Mouse (Mus musculus) v-Abl transformed pro-B cells (cell line): ENCODE data around the gene Phf11a.
"Not testable (repeated sequence)": the region's sequence is repeated elsewhere in the genome, so short reads cannot be mapped to it uniquely, and the experiment has no call there.

Experiments
- in situ Hi-C, 2 experiments: fragments of 400-800 bp; cut with MboI; formaldehyde crosslinking; loops; one replicate each; pipeline ENCODE4 v1.15.1; 2025; ENCODE audit not compliant: unreplicated experiment in 2 of 2

Gene Phf11a

GRCm38 (mm10) chr14:59297391-59297790, at the start of gene Phf11a:
Phf11a (minus strand) TSS chr14:59297522.
- in situ Hi-C loops, result not testable (repeated sequence)

GRCm38 (mm10) chr14:59341189-59341588, 43.9 kb upstream of the Phf11a start, which contains the start of gene Phf11b:
Phf11b (minus strand) TSS chr14:59341351.
- in situ Hi-C loops, result not testable (repeated sequence)

- in situ Hi-C loops, result no loop called here
These were observed 42.2 kb upstream of the Phf11a start for GRCm38 (mm10) chr14:59339541-59339940.

GRCm38 (mm10) chr14:59336056-59336455, 38.7 kb upstream of the Phf11a start:
- in situ Hi-C loops, result not testable (repeated sequence)

- in situ Hi-C loops, result loop anchor here (5.0 kb wide), 1 partner anchor 227 kb away; no protein-coding TSS in a partner anchor
These were observed 33.2 kb upstream of the Phf11a start for GRCm38 (mm10) chr14:59330499-59330898.

GRCm38 (mm10) chr14:59319970-59320369, 22.6 kb upstream of the Phf11a start:
- in situ Hi-C loops, result not testable (repeated sequence)

GRCm38 (mm10) chr14:59319036-59319435, 21.7 kb upstream of the Phf11a start:
- in situ Hi-C loops, result not testable (repeated sequence)

GRCm38 (mm10) chr14:59291769-59292168, 5.6 kb downstream of the Phf11a start:
- in situ Hi-C loops, result not testable (repeated sequence)

GRCm38 (mm10) chr14:59274961-59275360, 22.4 kb downstream of the Phf11a start:
- in situ Hi-C loops, result not testable (repeated sequence)

GRCm38 (mm10) chr14:59260056-59260455, 37.3 kb downstream of the Phf11a start, which contains the start of gene Gm6904:
Gm6904 (minus strand) TSS chr14:59260216.
- in situ Hi-C loops, result no loop called here

- in situ Hi-C loops, result not testable (repeated sequence)
These were observed 41.5 kb downstream of the Phf11a start for GRCm38 (mm10) chr14:59255861-59256260.

- in situ Hi-C loops, result not testable (repeated sequence)
These were observed 47.0 kb downstream of the Phf11a start for GRCm38 (mm10) chr14:59250350-59250749.

- in situ Hi-C loops, result no loop called here
These were observed 63.7 kb downstream of the Phf11a start for GRCm38 (mm10) chr14:59233635-59234034.

- in situ Hi-C loops, result no loop called here
These were observed 65.3 kb downstream of the Phf11a start for GRCm38 (mm10) chr14:59232003-59232402.

- in situ Hi-C loops, result no loop called here
These were observed 66.9 kb downstream of the Phf11a start for GRCm38 (mm10) chr14:59230331-59230966.

- in situ Hi-C loops, result no loop called here
These were observed 67.5 kb downstream of the Phf11a start for GRCm38 (mm10) chr14:59229822-59230221.
